Mouse (Mus musculus): ENCODE measurements at regions not wholly inside any gene's neighbourhood (a gene's known extent, or its start where the extent isn't known, plus 50 kb on each side); places are given as distances from the start of the nearest gene placed in this dataset.

GRCm38 (mm10) chr15:10818216-10818615 lies 103.8 kb upstream of the Rai14 start:
- TF ChIP-seq CTCF (IDR thresholded peaks at IDR 0.05; ENCODE audit: borderline replicate concordance, insufficient read depth, low read length) (no peak), POLR2A (IDR thresholded peaks at IDR 0.05; ENCODE audit: low read depth, low read length) (no peak)

All from embryonic fibroblast, embryonic 13.5 days (primary cell).